Mouse (Mus musculus) liver, postnatal 0 days (tissue): ENCODE results near the gene Heatr5a.

ENCODE experiments used
- CTCF ChIP-seq: sonication (generic); IDR thresholded peaks from 2 replicates; pipeline ENCODE4 v1.5.1; 2016; ENCODE audit warnings: antibody characterized with exemption, low read depth
- EP300 ChIP-seq: IDR thresholded peaks from 2 replicates; pipeline ENCODE4 v1.6.1; 2016; ENCODE audit warnings: antibody characterized with exemption, low read depth, mild to moderate bottlenecking

DNA sequence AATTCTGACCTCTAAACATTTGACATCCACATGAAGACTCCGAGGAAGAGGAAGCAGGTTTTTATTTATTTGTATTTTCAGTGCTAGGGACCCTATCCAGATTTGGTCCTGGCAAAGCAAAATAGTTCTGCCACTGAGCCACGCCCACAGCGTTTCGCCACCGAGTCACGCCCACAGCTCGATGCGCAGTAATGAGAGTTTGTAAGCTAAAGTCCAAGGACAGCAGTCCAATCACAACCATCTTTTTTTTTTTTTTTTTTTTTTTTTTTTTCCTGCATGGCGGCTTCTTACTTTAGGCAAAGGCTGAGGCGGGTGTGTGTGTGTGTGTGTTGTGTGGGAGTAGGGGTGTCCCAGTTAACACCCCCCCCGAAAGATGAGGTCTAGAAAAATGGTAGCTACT lies 42.9 kb upstream of the Heatr5a start:
- TF ChIP-seq CTCF: no peak
- TF ChIP-seq EP300: no peak
